In genomic region chr11:67229166-67229565, GRCm38 (mm10) we compare ENCODE assay signal across 5 mouse cellular contexts.
"Had no signal": no experiment of that assay in that cellular context is flagged by ENCODE, and none has a peak within 500 bp of the region (broad histone marks: within the 10 kb centered on the region; RNA-seq: fewer than 3 reads in every experiment).

No protein-coding gene starts in this region.

- DNase-seq: kidney, adult 11 months; kidney, postnatal 10 days; kidney, postnatal 4 days; thymus, adult 18-20 months; thymus, postnatal 14 days had no signal
